Mouse (Mus musculus): ENCODE measurements at regions not wholly inside any gene's neighbourhood (a gene's known extent, or its start where the extent isn't known, plus 50 kb on each side); places are given as distances from the start of the nearest gene placed in this dataset.
A peak's percentile ranks its signal among the peaks of the same experiment; 100 is the strongest.
"Not testable (repeated sequence)": the region's sequence is repeated elsewhere in the genome, so short reads cannot be mapped to it uniquely, and the experiment has no call there.

GRCm38 (mm10) chr12:79989582-79990110, 123.2 kb downstream of the Zfp36l1 start:
- DNase-seq (ENCODE audit: low read depth), result no peak

DNA sequence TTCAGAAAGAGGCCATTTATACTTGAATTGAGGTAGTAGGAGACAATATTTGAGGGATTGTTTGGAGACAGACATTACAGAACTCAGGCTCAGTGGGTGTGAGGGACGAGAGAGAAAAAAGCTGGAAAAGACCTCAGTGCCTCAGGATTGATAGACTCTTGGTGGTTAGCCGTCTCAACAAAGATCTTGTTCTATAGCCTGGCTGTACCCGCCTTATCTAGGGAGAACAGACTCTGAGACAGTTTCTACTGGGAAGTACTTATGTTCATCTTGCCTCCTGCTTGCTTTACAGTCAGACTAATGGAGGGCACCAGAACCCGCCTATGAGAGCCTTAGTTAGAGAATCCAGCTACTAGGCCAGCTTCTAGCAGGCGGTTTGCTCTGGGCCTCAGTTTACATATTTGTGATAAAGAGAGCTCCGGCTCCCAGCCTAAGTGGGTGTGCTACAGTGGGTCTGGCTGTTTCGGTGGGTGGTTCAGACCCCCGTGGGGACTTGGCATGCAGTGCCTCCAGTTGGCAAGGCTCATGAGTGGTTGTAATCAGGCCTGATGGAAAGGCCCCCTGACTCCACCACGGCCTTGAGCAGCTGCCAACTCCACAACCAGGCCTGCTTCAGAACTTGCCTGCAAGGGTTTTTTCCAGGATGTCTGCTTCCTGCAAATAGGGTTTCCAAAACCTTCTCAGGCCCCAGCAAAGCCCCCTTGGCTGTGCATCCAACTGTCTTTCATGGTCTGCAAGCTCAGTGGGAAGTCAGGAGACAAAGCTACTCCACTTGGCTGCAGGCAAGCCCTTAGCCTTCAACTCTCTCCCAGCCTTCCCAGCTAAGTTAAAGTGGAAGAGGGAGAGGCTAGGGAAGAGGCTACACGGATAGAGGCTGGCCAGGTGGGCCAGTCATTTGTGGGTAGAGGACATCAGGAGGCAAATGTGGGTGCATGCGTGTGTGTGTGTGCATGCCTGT, 124.1 kb downstream of the Zfp36l1 start:
- peak; percentile 72 for DNase-seq (ENCODE audit: low read depth)

GRCm38 (mm10) chr12:79986241-79986976, 126.4 kb downstream of the Zfp36l1 start:
- no peak for DNase-seq (ENCODE audit: low read depth)

DNA sequence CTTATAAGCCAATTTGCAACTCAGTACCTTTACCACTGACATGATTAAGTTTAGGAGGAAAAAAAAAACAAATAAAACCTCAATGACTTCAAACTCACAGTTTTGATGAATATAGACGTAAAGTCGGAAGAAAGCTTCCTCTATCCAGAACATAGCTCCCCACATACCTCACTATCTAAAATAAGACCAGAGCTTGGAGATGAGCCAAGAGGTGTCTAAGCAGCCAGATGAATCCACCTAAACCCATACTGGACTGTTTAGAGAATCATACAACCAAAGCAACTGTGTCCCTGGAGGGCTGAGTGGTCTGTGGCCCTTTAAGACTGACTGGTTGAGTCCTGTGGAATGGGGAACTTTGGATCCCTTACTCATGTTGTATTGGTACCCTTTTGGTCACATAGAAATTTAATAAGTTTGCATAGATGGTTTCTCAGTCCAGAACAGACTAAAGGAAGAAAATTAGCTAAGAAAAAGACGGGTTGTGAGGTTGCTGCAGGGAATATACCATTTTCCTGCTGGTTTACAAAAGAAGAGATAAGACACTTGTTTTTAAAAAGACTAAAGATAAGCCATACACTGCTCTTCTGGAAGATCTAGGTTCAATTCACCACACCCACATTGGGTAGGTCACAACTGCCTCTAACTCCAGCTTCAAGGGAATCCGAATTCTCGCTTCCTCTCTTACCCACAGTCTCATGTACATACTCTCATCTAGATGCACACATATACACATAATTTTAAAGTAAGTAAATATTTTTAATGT, 127.6 kb downstream of the Zfp36l1 start:
- DNase-seq (ENCODE audit: low read depth), result peak; percentile 54

DNA sequence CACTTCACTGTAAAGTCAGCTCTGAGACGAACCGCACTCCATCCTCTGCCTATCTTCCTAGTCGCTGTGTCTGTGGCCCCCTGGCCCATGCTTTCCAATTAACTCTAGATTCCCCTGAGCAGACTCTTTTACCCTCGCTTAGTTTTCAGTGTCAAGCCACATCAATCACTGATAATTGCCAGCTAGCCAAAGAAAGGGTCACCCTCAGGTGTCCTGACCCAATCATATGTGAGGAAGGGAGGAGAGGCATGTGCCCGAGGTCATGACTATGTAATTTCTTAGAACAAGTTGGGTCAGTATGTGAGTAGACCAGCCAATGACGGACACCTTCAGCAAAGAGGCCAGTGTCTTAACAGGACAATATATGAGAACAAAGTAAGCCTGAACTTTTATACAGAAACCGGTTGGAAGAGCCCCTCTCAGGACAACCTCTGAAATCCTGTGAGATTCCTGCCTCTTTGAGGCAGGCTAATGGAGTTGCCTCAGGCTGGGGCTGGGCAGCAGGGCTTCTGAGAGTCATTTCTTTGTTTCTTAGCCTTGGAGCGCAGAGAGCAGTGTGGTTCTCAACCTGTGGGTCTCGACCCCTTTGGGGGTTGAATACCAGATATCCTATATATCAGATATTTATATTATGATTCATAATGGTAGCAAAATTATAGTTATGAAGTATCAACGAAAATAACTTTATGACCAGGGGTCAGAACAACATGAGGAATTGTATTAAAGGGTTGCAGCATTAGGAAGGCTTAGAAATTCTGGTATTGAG, 128.6 kb downstream of the Zfp36l1 start:
- no peak for DNase-seq (ENCODE audit: low read depth)

GRCm38 (mm10) chr12:79983232-79983631, 129.6 kb downstream of the Zfp36l1 start:
- no peak for DNase-seq (ENCODE audit: low read depth)

- DNase-seq (ENCODE audit: low read depth), result not testable (repeated sequence)
These were observed 130.3 kb downstream of the Zfp36l1 start for GRCm38 (mm10) chr12:79982497-79982896.

GRCm38 (mm10) chr12:79980711-79981110, 132.1 kb downstream of the Zfp36l1 start:
- no peak for DNase-seq (ENCODE audit: low read depth)

DNA sequence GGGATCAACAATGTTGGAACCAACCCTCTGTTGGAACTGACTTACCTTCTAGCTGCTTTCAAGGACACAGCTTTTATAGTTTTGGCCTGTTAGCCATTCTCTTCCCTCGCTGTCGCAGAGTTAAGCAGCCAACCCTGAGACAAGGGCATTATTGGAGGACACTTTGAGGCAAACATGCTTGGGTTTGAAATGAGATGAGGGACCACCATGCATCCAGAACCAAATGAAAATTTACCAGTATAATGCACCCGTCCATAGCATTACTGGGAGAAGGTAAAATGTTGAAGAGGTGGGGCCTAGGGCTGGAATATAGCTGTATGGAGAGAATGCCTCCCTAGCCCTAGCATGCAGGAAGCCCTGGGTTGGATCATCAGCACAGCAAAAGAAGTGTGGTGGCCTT, 135.7 kb downstream of the Zfp36l1 start:
- no peak for DNase-seq (ENCODE audit: low read depth)

DNA sequence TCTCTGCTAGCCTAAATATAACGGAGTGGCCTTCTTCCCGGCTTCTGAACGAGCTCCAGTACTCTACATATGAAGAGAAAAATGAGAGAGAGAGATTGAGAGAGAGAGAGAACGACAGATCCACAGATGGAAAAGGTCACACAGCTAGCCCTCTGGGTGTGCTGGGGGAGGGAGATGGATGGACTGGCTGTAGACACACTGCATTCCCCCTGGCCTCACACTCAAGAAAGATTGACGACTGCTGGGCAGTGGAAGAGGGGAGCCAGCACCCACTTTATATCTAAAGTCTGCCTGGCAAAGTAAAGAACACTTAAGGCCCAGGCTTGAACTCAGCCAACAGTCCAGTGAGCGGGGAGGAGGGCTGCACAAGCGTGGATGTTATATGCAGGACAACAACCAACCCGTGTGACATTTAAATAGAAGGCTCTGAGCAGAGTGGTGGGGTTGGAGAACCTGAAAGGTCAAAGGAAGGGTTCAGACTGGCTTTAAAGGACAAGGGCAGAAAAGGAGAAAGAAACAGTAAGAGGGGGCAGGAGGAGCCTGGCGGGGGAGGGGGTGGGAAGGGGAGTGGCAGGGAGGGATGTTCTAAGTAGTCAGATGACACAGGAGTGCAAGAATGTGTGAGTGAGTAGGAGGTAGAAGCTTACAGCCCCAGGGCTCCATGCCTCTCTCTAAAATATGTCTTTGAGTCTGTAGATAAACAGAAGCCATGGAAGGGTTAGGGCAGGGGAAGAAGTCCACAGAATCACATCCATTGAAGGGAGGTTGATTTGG, 137.2 kb downstream of the Zfp36l1 start:
- DNase-seq (ENCODE audit: low read depth), result no peak

DNA sequence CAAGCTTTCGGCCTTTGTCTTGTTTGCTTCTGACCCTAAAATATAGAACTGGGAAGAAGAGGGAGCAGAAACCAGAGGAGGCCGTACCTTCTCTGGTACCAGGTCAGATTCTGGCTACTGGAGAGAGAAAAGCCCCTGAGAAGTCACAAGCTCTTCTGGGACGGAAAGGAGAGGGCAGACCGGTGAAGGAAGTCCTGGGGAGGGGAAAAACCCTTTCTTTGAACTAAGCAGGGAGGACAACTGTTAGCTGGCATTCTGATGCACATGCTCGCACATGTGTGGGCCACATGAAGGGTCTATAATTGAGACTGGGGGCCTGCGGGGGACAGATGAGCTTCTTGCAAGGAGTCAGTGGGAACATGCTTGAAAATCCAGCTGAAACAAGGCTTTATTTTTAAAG, 137.8 kb downstream of the Zfp36l1 start:
- DNase-seq (ENCODE audit: low read depth), result no peak

DNA sequence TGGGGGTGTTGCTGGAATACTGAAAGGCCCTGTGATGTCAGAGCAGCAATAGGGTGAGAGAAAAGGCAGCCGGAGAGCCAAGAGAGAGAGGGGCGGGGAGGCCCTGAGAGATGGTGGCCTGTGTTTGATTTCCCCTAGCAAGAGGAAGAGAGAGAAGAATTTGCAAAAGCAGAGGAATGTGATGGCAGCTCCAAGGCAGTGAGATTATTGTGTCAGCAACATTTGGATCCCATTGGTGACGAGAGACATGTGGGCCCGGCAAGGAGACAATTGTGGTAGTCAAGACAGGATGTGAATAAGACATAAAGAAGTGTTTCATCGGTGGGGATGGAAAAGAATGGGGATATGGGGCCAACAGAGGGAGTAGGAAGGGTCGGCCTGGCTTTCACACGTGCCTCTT, 138.3 kb downstream of the Zfp36l1 start:
- DNase-seq (ENCODE audit: low read depth), result no peak

DNA sequence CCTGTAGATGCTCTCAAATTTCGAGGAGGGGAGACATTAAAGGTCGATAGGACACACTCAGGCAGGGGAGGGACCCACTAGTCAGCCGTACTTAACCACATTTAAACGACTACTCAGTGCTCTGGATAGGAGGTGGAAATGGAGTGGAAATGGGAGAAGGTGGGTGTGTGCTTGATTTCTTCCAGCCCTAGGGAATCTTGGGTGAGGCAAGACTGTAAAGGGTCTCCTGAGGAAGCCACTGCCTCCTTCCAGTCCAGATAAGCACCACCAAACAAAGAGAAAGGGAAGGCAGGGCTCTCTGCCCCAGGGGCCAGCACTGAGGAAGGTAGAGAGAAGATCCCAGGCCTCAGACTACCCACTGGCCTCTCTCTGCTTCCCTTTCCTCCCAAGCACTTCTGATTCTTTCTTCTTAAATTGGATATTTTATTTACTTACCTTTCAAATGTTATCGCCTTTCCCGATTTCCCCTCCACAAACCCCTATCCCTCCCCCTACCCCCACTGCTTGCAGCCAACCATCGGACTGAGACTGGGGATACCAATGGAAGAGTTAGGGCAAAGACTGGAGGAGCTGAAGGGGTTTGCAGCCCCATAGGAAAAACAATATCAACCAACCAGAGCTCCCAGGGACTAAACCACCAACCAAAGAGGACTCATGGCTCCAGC, 139.1 kb downstream of the Zfp36l1 start:
- DNase-seq (ENCODE audit: low read depth), result no peak

- DNase-seq (ENCODE audit: low read depth), result no peak
These were observed 141.8 kb downstream of the Zfp36l1 start for GRCm38 (mm10) chr12:79970981-79971390.

GRCm38 (mm10) chr12:79970227-79970901, 142.4 kb downstream of the Zfp36l1 start:
- no peak for DNase-seq (ENCODE audit: low read depth)

DNA sequence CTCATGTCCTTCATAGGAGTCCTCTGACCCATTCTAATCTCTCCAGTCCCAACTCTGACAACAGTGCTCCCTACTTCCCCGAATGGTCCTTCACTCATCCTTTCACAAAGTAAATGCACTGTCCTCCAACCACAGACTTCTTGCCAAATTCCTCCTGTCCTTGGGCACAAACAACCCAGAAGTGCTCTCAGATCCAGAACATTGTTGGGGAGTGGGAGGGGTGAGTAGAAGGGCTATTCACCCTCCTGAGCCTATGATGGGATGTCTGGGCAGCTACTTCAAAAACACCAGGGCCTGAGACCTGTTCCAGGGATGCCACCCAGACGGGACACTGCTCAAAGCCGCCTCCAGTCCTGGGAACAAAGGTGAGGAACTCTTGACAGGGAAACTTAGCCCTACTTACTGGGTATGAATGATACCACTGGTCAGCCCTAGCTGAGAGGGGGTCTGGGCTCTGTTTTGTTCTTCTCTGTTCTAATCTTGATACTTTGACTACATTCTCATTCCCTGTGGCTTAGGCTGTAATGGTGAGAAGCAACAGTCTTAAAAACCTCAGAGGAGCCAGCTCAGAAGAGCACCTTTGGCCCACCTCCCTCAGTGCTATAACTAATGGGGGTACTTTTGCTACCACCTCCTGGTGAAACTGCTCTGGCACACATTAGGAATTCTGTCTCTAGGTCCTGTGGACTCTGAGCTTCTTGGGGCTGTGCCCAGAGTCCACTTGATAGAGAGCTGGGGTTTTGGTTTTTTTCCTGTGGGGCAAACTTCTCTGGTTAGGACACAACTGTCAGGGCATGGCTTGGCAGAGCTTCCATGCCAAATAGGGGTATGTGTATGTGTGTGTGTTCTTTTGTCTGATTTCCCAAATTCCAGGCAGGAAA, 143.2 kb downstream of the Zfp36l1 start:
- DNase-seq (ENCODE audit: low read depth), result no peak

- DNase-seq (ENCODE audit: low read depth), result no peak
These were observed 144.1 kb downstream of the Zfp36l1 start for GRCm38 (mm10) chr12:79968676-79969075.

GRCm38 (mm10) chr12:79967491-79968255, 145.1 kb downstream of the Zfp36l1 start:
- DNase-seq (ENCODE audit: low read depth), result no peak
